Mouse (Mus musculus) large intestine, adult 2 months (tissue): ENCODE measurements around the gene Hsd3b6. TPM values are rescaled to one million over a fixed set of nuclear protein-coding genes. Genes with fewer than 3 reads are reported as not detected.
"Not testable (repeated sequence)": the region's sequence is repeated elsewhere in the genome, so short reads cannot be mapped to it uniquely, and the experiment has no call there.

ENCODE experiments used
- DNase-seq: peaks from one replicate; pipeline ENCODE4 v3.0.0-alpha.2; 2012; ENCODE audit warnings: low read depth, low spot score
- WGBS: fragments of 180-500 bp; shearing (Covaris S2); methylation state at CpG from one replicate; pipeline ENCODE4 v1.1.7; 2018; 5-methylcytosine and 5-hydroxymethylcytosine counted together
- polyA plus RNA-seq: library from polyadenylated mRNA; depleted of rRNA; stranded (reverse); fragments of >200 nt; gene quantifications from 2 replicates; pipeline ENCODE4 v1.2.3, GENCODE M21; 2012; rRNA removed

Gene Hsd3b6
- not detected in 2 replicates for polyA plus RNA-seq

DNA sequence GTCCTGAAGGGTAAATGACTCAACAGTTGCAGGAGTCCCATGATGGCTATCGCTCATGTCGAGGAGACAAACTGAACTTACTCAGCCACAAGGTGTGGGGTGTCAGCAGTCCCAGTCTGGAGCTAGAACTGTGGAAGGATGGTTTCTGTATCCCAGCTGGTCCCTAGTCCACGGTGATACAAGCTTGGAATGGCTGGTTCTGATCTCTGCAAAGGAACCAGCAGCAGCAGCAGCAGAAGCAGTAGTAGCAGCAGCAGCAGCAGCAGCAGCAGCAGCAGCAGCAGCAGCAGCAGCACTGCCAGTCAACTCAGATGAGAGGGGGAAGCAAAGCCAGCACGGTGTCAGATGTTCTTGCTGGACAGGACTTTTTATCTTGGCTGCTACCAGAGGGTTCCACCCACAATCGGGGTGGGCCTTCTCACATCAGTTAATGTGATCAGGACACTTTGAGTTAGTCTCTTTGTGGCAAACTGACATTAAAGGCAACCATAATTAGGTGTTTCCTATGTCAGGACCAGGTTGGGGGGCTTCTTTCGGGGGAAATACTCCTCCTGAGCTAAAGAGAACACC is at the start of gene Hsd3b6:
TSS of gene Hsd3b6 (minus strand) at position 343 of the 570 bp plus-strand sequence.
- 77% methylated on average over 6 of the region's 6 CpGs for WGBS
- DNase-seq, result no peak

- DNase-seq, result no peak
- WGBS, result 90% methylated on average over 1 of the region's 1 CpGs
Observed at GRCm38 (mm10) chr3:98862800-98863199, 48.6 kb upstream of the Hsd3b6 start.

DNA sequence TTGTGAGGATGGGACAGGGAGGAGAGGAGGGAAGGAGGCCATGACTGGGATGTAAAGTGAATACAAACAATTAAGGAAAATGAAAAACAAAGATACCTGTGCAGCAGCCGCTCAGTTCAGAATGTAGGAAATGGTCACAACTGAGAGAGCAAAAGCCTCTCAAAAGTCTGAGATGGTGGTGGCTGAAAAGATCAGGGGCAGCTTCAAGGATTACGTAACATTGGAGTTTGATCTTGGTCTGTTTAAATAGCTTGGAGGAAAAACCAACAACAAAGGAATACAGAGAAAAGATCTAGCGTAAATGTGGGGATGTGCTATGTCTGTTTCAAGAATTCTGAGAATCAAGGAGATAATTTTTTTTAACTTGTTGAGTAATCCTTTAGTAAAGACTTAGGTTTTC is 45.3 kb upstream of the Hsd3b6 start, which contains the start of gene Hsd3b1:
TSS of gene Hsd3b1 (minus strand) at position 219 of the 400 bp plus-strand sequence.
- WGBS, result 68% methylated on average over 3 of the region's 3 CpGs
- no peak for DNase-seq

DNA sequence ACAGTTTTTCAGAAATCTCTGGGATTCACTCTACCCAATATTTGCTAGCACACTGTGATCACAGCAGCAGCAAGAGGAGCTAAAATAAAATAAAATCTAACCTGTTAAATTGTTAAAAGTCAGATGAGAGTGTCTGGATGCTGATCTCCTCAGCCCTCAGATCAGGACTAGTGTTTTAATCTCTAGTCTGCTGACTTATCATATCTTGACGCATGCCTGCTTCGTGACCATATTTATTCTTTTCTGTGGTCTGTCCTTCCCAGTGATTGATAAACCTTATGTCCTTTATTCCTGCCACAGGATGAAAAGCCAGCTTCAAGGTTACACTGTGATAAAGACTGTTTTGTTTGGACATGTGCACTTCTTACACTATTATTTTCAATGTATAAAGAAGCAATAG is 43.8 kb upstream of the Hsd3b6 start:
- 82% methylated on average over 2 of the region's 2 CpGs for WGBS
- no peak for DNase-seq

- 48% methylated on average over 1 of the region's 1 CpGs for WGBS
Observed at GRCm38 (mm10) chr3:98856892-98857291, 42.6 kb upstream of the Hsd3b6 start.

DNA sequence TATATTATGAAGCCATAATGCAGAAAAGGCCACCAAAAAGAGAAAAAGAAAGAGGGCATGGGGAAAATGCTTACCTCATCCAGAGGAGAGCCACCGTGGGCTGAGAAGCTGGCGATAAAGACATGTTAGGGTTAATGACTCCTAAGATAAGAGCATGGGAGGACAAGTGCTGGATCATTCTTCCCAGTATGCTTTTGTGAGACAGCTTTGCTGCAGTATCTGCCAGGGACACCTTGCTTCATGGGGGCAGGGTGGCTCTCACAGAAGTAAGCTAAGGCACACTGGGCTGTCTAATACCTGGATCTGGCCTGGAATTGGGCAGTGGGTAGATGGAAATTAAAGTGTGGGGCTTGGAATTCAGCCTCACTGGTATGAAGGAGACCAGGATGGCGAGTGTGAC is 40.9 kb upstream of the Hsd3b6 start:
- 84% methylated on average over 3 of the region's 3 CpGs for WGBS
- no peak for DNase-seq

More at GRCm38 (mm10) chr3:98856892-98857291, 42.6 kb upstream of the Hsd3b6 start:
- no peak for DNase-seq

- 5% methylated on average over 1 of the region's 1 CpGs for WGBS
Observed at GRCm38 (mm10) chr3:98853685-98854084, 39.4 kb upstream of the Hsd3b6 start.

DNA sequence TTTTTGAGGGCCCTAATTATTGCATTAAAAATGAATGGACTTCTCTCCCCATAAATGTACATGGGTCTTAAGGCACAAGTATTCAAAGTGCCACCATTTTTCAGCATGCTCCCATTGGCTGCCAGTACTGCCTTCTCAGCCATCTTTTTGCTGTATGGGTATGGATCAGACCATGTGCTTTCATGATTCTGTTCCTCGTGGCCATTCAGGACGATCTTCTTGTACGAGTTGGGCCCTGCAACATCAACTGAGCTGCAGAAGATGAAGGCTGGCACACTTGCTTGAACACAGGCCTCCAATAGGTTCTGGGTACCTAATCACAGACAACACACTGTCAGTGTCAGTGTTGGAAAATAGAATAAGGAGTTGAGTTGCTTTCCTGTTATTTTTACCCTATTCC is 38.8 kb upstream of the Hsd3b6 start:
- 95% methylated on average over 3 of the region's 3 CpGs for WGBS
- DNase-seq, result no peak

More at GRCm38 (mm10) chr3:98853685-98854084, 39.4 kb upstream of the Hsd3b6 start:
- no peak for DNase-seq

DNA sequence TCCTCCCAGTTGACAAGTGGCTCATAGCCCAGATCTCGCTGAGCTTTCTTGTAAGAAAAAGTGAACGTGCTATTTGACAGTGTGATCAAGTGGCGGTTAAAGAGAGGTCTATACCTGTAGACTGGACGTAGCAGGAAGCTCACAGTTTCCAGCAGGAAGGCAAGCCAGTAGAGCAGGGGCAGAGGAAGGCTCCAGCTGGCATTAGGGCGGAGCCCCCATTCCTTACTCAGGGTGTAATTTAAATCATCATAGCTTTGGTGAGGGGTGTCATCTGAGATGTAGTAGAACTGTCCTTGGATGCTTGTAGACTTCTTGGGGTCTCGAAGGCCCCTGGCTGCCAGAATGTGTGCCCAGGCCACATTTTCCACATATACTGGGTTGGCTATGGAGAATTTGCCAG is 38.4 kb upstream of the Hsd3b6 start:
- WGBS, result 89% methylated on average over 6 of the region's 6 CpGs
- DNase-seq, result no peak

- 77% methylated on average over 2 of the region's 2 CpGs for WGBS
- no peak for DNase-seq
Observed at GRCm38 (mm10) chr3:98851853-98852252, 37.6 kb upstream of the Hsd3b6 start.

GRCm38 (mm10) chr3:98850262-98850661 is 36.0 kb upstream of the Hsd3b6 start:
- 68% methylated on average over 5 of the region's 5 CpGs for WGBS
- no peak for DNase-seq

- DNase-seq, result peak; percentile 14
- WGBS, result 52% methylated on average over 1 of the region's 1 CpGs
Observed at GRCm38 (mm10) chr3:98848898-98849297, 34.7 kb upstream of the Hsd3b6 start.

DNA sequence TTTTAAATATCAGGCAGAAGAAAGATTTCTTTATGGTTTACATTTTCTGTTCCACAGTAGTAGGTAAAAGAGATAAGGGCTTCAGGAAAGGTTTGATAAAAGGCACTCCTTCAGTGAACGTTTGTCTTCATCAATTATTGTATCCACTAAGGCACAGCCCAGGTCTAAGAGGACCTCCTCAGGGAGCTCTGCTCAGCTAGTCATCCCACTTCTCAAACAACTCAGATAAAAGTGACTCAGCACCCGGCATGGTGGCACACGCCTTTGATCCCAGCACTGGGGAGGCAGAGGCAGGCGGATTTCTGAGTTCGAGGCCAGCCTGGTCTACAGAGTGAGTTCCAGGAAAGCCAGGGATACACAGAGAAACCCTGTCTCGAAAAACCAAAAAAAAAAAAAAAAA is 1.6 kb downstream of the Hsd3b6 start:
- not testable (repeated sequence) for DNase-seq
- 68% methylated on average over 6 of the region's 6 CpGs for WGBS

DNA sequence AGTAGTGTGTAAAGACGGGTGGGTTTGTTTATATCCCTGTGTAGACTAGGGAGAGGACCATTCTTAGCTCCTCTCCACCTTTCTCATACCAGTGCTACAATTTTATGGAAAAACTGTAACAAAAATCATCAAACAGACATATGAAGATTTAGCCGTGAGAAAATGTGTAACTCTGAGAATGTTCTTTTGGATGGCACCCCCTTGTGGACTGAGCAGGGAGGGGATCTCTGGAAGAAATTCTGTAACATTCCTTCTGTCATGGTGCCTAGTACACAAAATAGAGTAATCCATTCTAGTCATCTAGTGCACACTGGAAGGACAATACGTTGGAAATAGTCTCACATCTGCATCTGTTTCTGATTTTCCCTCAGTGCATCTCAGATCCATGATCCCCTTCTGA is 9.2 kb downstream of the Hsd3b6 start:
- DNase-seq, result not testable (repeated sequence)
- 34% methylated on average over 3 of the region's 3 CpGs for WGBS

DNA sequence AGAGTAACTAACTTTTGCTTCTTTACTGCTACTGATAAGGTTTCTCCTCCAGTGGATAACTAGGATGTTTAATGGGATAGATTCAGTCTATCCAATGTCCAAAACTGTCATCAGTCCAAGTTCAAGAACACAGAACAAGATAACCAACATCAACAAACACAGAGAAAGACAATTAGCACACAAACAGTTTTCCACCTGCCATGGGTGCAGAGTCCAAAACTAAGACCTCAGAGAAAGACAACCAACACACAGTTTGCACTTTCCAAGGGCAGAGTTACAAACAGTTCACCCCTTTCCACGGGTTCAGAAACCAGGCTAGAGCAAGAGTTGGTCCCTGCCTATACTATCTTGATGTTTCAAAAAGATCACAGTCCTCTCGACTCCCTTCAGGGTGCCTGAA is 27.7 kb downstream of the Hsd3b6 start:
- 57% methylated on average over 2 of the region's 2 CpGs for WGBS
- DNase-seq, result no peak

- DNase-seq, result no peak
Observed at GRCm38 (mm10) chr3:98782181-98782868, 31.9 kb downstream of the Hsd3b6 start.

- DNase-seq, result no peak
Observed at GRCm38 (mm10) chr3:98780921-98781320, 33.3 kb downstream of the Hsd3b6 start.

GRCm38 (mm10) chr3:98764155-98764554 is 50.1 kb downstream of the Hsd3b6 start:
- DNase-seq, result no peak

DNA sequence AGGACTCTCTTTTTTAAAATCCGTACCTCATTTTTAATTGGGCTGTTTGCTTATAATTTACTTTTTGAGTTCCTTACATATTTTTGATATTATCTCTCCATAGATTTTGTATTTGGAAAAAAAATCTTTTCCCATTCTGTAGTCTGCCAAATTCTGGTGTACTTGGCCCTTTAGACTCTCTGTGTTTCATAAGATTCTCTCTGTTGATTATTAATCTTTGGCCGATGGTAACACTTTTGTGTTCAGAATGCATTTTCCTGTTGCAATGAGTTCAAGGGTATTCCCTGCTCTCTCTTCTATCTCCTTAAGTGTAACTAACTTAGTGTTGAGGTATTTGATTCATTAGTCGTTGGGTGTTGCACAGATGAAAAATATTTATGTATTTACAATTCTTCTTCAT is 57.4 kb downstream of the Hsd3b6 start:
- DNase-seq, result no peak
- 72% methylated on average over 3 of the region's 3 CpGs for WGBS
